Mouse (Mus musculus): ENCODE measurements at regions not wholly inside any gene's neighbourhood (a gene's known extent, or its start where the extent isn't known, plus 50 kb on each side); places are given as distances from the start of the nearest gene placed in this dataset.

GRCm38 (mm10) chr4:71229796-71230496, 527.8 kb downstream of the Gm11232 start:
- DNase-seq (ENCODE audit: low read depth, low spot score) = no peak

- DNase-seq (ENCODE audit: low read depth, low spot score) = no peak
Observed at GRCm38 (mm10) chr4:71226653-71227052, 531.1 kb downstream of the Gm11232 start.

GRCm38 (mm10) chr4:71218060-71218459, 539.7 kb downstream of the Gm11232 start:
- no peak for DNase-seq (ENCODE audit: low read depth, low spot score)

GRCm38 (mm10) chr4:71187801-71188200, 570.0 kb downstream of the Gm11232 start:
- no peak for DNase-seq (ENCODE audit: low read depth, low spot score)

GRCm38 (mm10) chr4:71177661-71178060, 580.1 kb downstream of the Gm11232 start:
- DNase-seq (ENCODE audit: low read depth, low spot score) = no peak

- peak; percentile 11 for DNase-seq (ENCODE audit: low read depth, low spot score)
Observed at GRCm38 (mm10) chr4:71165802-71166201, 592.0 kb downstream of the Gm11232 start.

GRCm38 (mm10) chr4:71131670-71132317, 597.0 kb upstream of the Megf9 start:
- peak; percentile 7 for DNase-seq (ENCODE audit: low read depth, low spot score)

GRCm38 (mm10) chr4:71130946-71131669, 596.3 kb upstream of the Megf9 start:
- DNase-seq (ENCODE audit: low read depth, low spot score) = peak; percentile 59

- DNase-seq (ENCODE audit: low read depth, low spot score) = no peak
Observed at GRCm38 (mm10) chr4:71129306-71129705, 594.5 kb upstream of the Megf9 start.
